Mouse (Mus musculus) MEL (cell line): Measurements from ENCODE around the gene Rftn1.

Source experiments
- CHD1 ChIP-seq: IDR thresholded peaks from 2 replicates; pipeline ENCODE4 v1.6.1; 2012; ENCODE audit warnings: low read depth, mild to moderate bottlenecking, inconsistent platforms, low read length, improper control_type of control experiment
- CHD2 ChIP-seq: IDR thresholded peaks from 2 replicates; pipeline ENCODE4 v1.6.1; 2011; ENCODE audit warnings: low read length, improper control_type of control experiment
- CTCF ChIP-seq, 3 experiments: IDR thresholded peaks in 2 of 3; conservative IDR thresholded peaks in 1 of 3; 2 replicates each; pipeline ENCODE4 v1.5.1; 2011 to 2012; ENCODE audit warnings: low read length in 3 of 3, low read depth in 2 of 3, mild to moderate bottlenecking in 2 of 3, improper control_type of control experiment in 1 of 3, inconsistent platforms in 1 of 3, mixed read lengths in 1 of 3, moderate library complexity in 1 of 3; ENCODE audit not compliant: control insufficient read depth in 1 of 3, insufficient read depth in 1 of 3, poor library complexity in 1 of 3, severe bottlenecking in 1 of 3
- GATA1 ChIP-seq: IDR thresholded peaks from 2 replicates; pipeline ENCODE4 v1.6.1; 2011; ENCODE audit warnings: low read depth, low read length, improper control_type of control experiment
- MAFK ChIP-seq: IDR thresholded peaks from 2 replicates; pipeline ENCODE4 v1.6.1; 2011; ENCODE audit warnings: low read depth, mild to moderate bottlenecking, low read length, improper control_type of control experiment, borderline replicate concordance
- MAX ChIP-seq: IDR thresholded peaks from 2 replicates; pipeline ENCODE4 v1.6.1; 2011; ENCODE audit warnings: low read length, improper control_type of control experiment
- NELFE ChIP-seq: IDR thresholded peaks from 2 replicates; pipeline ENCODE4 v1.6.1; 2011; ENCODE audit warnings: low read depth, low read length, improper control_type of control experiment
- NRF1 ChIP-seq: IDR thresholded peaks from 2 replicates; pipeline ENCODE4 v1.6.1; 2014; ENCODE audit warnings: low read depth, mild to moderate bottlenecking, inconsistent platforms, low read length, improper control_type of control experiment, moderate library complexity; ENCODE audit not compliant: poor library complexity, insufficient read depth, severe bottlenecking
- POLR2A ChIP-seq, 2 experiments: IDR thresholded peaks; 2 replicates each; pipeline ENCODE4 v1.6.1; 2011 to 2012; ENCODE audit warnings: low read length in 2 of 2, mild to moderate bottlenecking in 2 of 2, control low read depth in 1 of 2, improper control_type of control experiment in 1 of 2, low read depth in 1 of 2, moderate library complexity in 1 of 2; ENCODE audit not compliant: control insufficient read depth in 1 of 2, insufficient read depth in 1 of 2, poor library complexity in 1 of 2
- ZC3H11A ChIP-seq: IDR thresholded peaks from 2 replicates; pipeline ENCODE4 v1.6.1; 2012; ENCODE audit warnings: low read depth, mild to moderate bottlenecking, inconsistent platforms, low read length, improper control_type of control experiment
- ZMIZ1 ChIP-seq: IDR thresholded peaks from 2 replicates; pipeline ENCODE4 v1.6.1; 2012; ENCODE audit warnings: low read depth, mild to moderate bottlenecking, inconsistent platforms, low read length, improper control_type of control experiment, moderate library complexity
- ZNF384 ChIP-seq: IDR thresholded peaks from 2 replicates; pipeline ENCODE4 v1.6.1; 2012; ENCODE audit warnings: low read depth, mild to moderate bottlenecking, inconsistent platforms, low read length, improper control_type of control experiment

GRCm38 (mm10) chr17:50190131-50191015 is at the start of gene Rftn1:
- TF ChIP-seq CTCF (IDR thresholded peaks at IDR 0.05 in 2 of 3, conservative IDR thresholded peaks at IDR 0.05 in 1 of 3; ENCODE audit: control insufficient read depth in 1 of 3, insufficient read depth in 1 of 3, low read depth in 2 of 3, low read length in 3 of 3, poor library complexity in 1 of 3, severe bottlenecking in 1 of 3) (no peak), CHD2 (no peak), POLR2A (IDR thresholded peaks at IDR 0.05; ENCODE audit: control insufficient read depth in 1 of 2, insufficient read depth in 1 of 2, low read depth in 1 of 2, low read length in 2 of 2, poor library complexity in 1 of 2) (peak; percentile 25 to 61; a peak in 2 of 4 replicates), MAX (no peak), NELFE (no peak), MAFK (no peak; the same call in 1 of the 2 replicates), ZMIZ1 (0 out of 2 replicates have a peak, but pooled peaks have one; percentile 22), ZNF384 (no peak), CHD1 (no peak), GATA1 (no peak), ZC3H11A (no peak), NRF1 (no peak)
